9 mouse cellular contexts compared by ENCODE assay signal in genomic region chr2:31194356-31195021, GRCm38 (mm10). TPM values are rescaled to one million over a fixed set of nuclear protein-coding genes. Genes with fewer than 3 reads are reported as not detected.
A peak's percentile ranks its signal among the peaks of the same experiment; 100 is the strongest.
DNase-seq lines count a peak whose midpoint lies in the region; ATAC-seq lines count a peak whose summit lies in the region.
"Had no signal": no experiment of that assay in that cellular context is flagged by ENCODE, and none has a peak within 500 bp of the region (broad histone marks: within the 10 kb centered on the region; RNA-seq: fewer than 3 reads in every experiment).

No protein-coding gene starts in this region.

- no peaks in the 10 kb centered on the region for H3K9me3 ChIP-seq in hindbrain, embryonic 14.5 days (ENCODE audit: control insufficient read depth, low read length)

- no peak overlapping the region for H3K27ac ChIP-seq in hindbrain, embryonic 14.5 days

- no peak for ATAC-seq in cerebellum, adult (ENCODE audit: insufficient number of reproducible peaks, low FRiP score, low TSS enrichment)
- no peak; the same call in 1 of the 2 replicates for ATAC-seq in hindbrain, embryonic 14.5 days (ENCODE audit: low FRiP score)
- ATAC-seq: Patski had no signal

- 69% methylated on average over 7 of the region's 7 CpGs for WGBS in hindbrain, embryonic 14.5 days

- peak; percentile 39 for DNase-seq in cerebellum, adult 11 months
- peak; percentile 8 for DNase-seq in spleen, adult 12 weeks (ENCODE audit: low spot score)
- DNase-seq in spleen, postnatal 4 days (ENCODE audit: low spot score in 2 of 2), result no peak
- peak; percentile 45 for DNase-seq in embryo, embryonic 11.5 days (ENCODE audit: low read depth, low spot score)
- DNase-seq in hindbrain, embryonic 14.5 days (ENCODE audit: low spot score), result peak; percentile 79
- DNase-seq in mesoderm, embryonic 11.5 days (ENCODE audit: low read depth, low spot score), result peak; percentile 61
- peak; percentile 45 for DNase-seq in thymus, postnatal 25 days

- H3K36me3 ChIP-seq in hindbrain, embryonic 14.5 days (replicated peaks; ENCODE audit: control insufficient read depth, insufficient read depth), result peaks cover 80% of the 10 kb centered on the region

- H3K9ac ChIP-seq in hindbrain, embryonic 14.5 days, result no peak overlapping the region

- no peaks in the 10 kb centered on the region for H3K4me1 ChIP-seq in hindbrain, embryonic 14.5 days (replicated peaks; ENCODE audit: control insufficient read depth, insufficient read depth, low read length)

- no peaks in the 10 kb centered on the region for H3K27me3 ChIP-seq in hindbrain, embryonic 14.5 days (ENCODE audit: control insufficient read depth, insufficient read depth, low read length)
- H3K27me3 ChIP-seq: Patski had no signal

- H3K4me2 ChIP-seq in hindbrain, embryonic 14.5 days (replicated peaks), result no peak overlapping the region

- no peak overlapping the region for H3K4me3 ChIP-seq in hindbrain, embryonic 14.5 days (replicated peaks; ENCODE audit: low read length)

RNA-seq across cellular contexts. Expression of gene Gpr107, which starts 42.4 kb away (rescaled TPM):
- 25.1 and 26.1 TPM in 2 replicates for polyA plus RNA-seq in hindbrain, embryonic 14.5 days (2014; fragmentation: Nextera tagmentation; extraction: Ambion mirVana)

RNA-seq across cellular contexts. Expression of gene Ncs1, which starts 51.1 kb away (rescaled TPM):
- polyA plus RNA-seq in hindbrain, embryonic 14.5 days (2014; fragmentation: Nextera tagmentation; extraction: Ambion mirVana), result 213 TPM in 2 replicates

RNA-seq across cellular contexts. Expression of gene Fnbp1, which starts 52.7 kb away (rescaled TPM):
- 28.9 and 29.1 TPM in 2 replicates for polyA plus RNA-seq in hindbrain, embryonic 14.5 days (2014; fragmentation: Nextera tagmentation; extraction: Ambion mirVana)

Comparison
In these comparisons a context has a peak if more than half of its experiments do, and no peak if none do; other contexts are left out.
1. DNase-seq: peak in cerebellum, adult 11 months (single experiment), spleen, adult 12 weeks (single experiment), embryo, embryonic 11.5 days (single experiment), hindbrain, embryonic 14.5 days (single experiment), mesoderm, embryonic 11.5 days (single experiment) and thymus, postnatal 25 days (single experiment); none in spleen, postnatal 4 days (0 of 2).